Mouse (Mus musculus): ENCODE measurements around the gene Arvcf.

- TF ChIP-seq MAFK (IDR thresholded peaks at IDR 0.05; ENCODE audit: insufficient read depth, low read depth, low read length) = no peak
- no peak for TF ChIP-seq CHD2 (IDR thresholded peaks at IDR 0.05; ENCODE audit: low read depth, low read length)
- TF ChIP-seq ZNF384 (IDR thresholded peaks at IDR 0.05; ENCODE audit: low read depth, low read length) = no peak
- TF ChIP-seq ZC3H11A (IDR thresholded peaks at IDR 0.05; ENCODE audit: borderline replicate concordance, low read depth, low read length) = no peak
Observed at GRCm38 (mm10) chr16:18370197-18370596, 22.2 kb downstream of the Arvcf start.
